Mouse (Mus musculus): ENCODE results near the gene Olfr1337. TPM values are rescaled to one million over a fixed set of nuclear protein-coding genes. Genes with fewer than 3 reads are reported as not detected.

Gene Olfr1337
- polyA plus RNA-seq (2014; fragmentation: Illumina TruSeq; extraction: RNeasy Lipid Tissue Mini Kit (QIAGEN cat#74804); ENCODE audit: low read depth, low replicate concordance), result not detected

DNA sequence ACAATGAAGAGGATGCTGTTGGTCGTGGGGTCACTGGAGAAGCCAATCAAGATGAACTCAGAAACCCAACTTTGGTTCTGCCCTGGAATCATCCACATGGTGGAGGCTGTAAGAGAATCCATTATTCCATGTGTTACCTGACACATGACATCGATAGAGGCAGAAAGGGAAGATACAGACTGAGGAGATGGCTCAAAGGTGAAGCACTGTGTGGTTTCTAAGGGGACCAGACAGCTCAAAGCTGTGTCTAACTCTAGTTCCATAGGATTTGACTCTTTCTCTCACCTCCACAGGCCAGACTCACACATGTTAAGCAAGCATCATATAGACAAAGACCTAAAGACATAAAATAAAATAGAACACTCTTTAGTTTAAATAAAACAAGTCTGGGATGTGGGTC lies at the start of gene Olfr1337:
Gene Olfr1337 (minus strand): TSS at position 101 of the 400 bp plus-strand sequence.

DNA sequence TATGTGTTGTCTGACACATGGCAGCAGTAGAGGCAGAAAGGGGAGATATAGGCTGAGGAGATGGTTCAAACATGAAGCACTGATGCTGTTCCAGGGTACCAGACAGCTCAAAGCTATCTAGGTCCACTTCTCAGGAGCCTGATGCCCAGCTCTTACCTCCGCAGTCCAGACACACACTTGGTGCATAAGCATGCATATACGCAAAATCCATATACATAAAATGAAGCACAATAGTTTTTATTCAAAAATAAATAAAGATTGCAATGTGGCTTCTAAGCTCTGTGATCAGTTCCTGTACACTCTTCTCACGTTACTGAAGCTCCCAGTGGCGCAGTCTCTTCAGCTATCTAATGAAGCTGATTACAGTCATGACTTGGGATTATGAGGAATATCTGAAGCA lies 27.5 kb upstream of the Olfr1337 start, which contains the start of gene Olfr1335:
Gene Olfr1335 (minus strand): TSS at position 101 of the 400 bp plus-strand sequence.

DNA sequence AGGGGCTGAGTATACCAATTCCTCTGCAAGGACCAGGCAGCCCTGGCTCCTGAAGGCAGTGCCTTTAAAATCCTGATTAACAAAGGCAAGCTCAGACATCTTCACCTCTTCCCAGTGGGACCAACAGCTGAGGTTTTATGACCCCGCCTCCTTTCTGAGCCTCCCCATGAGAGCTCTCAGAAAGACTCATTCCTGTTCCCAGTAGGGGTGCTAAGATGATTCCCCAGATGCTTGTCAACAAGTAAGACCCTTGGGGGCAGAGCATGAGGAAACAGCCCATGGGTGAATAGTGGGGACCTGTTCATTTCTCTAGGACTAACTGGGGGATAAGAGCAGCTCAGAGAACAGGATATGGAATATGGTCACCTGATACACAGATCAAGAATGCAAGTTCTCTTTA lies 23.7 kb downstream of the Olfr1337 start, which contains the start of gene Olfr1338:
Gene Olfr1338 (minus strand): TSS at position 101 of the 400 bp plus-strand sequence.

DNA sequence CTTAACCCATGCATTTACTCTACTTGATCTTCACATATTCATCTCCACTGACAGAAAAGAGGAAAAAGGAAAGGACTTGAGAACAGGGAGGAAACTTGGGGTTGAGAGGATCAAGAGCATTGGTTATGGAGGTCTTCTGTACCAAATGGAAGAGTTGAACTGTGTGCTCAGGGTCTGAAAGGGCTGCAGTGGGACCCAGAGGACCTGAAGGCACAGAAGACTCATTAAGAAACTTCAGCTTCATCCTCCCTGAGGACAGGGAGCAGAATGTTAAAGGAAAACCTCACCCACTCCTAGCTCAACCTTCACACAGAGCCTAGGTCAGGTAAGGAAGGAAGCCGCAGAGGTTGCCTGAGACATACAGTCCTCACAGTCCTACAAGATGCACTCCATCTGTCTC lies 50.5 kb downstream of the Olfr1337 start, which contains the start of gene Olfr1339:
Gene Olfr1339 (plus strand): TSS at position 301 of the 400 bp plus-strand sequence.

Other genes starting within 250 kb of the Olfr1337 start
- gene Tmem125, start 238.5 kb downstream of the Olfr1337 start, polyA plus RNA-seq (2014; fragmentation: Illumina TruSeq; extraction: RNeasy Lipid Tissue Mini Kit (QIAGEN cat#74804); ENCODE audit: low read depth, low replicate concordance), result 4.9 TPM
- not detected for gene Cfap57, start 161.8 kb downstream of the Olfr1337 start, polyA plus RNA-seq (2014; fragmentation: Illumina TruSeq; extraction: RNeasy Lipid Tissue Mini Kit (QIAGEN cat#74804); ENCODE audit: low read depth, low replicate concordance)
- gene Ebna1bp2, start 161.8 kb downstream of the Olfr1337 start, polyA plus RNA-seq (2014; fragmentation: Illumina TruSeq; extraction: RNeasy Lipid Tissue Mini Kit (QIAGEN cat#74804); ENCODE audit: low read depth, low replicate concordance), result 21.4 TPM
- not detected for gene Olfr62, start 123.6 kb downstream of the Olfr1337 start, polyA plus RNA-seq (2014; fragmentation: Illumina TruSeq; extraction: RNeasy Lipid Tissue Mini Kit (QIAGEN cat#74804); ENCODE audit: low read depth, low replicate concordance)
- gene Olfr1342, start 89.8 kb downstream of the Olfr1337 start, polyA plus RNA-seq (2014; fragmentation: Illumina TruSeq; extraction: RNeasy Lipid Tissue Mini Kit (QIAGEN cat#74804); ENCODE audit: low read depth, low replicate concordance), result not detected
- gene Olfr1341, start 79.1 kb downstream of the Olfr1337 start, polyA plus RNA-seq (2014; fragmentation: Illumina TruSeq; extraction: RNeasy Lipid Tissue Mini Kit (QIAGEN cat#74804); ENCODE audit: low read depth, low replicate concordance), result not detected
- not detected for gene Olfr1340, start 62.4 kb downstream of the Olfr1337 start, polyA plus RNA-seq (2014; fragmentation: Illumina TruSeq; extraction: RNeasy Lipid Tissue Mini Kit (QIAGEN cat#74804); ENCODE audit: low read depth, low replicate concordance)
- gene Olfr1339, start 50.4 kb downstream of the Olfr1337 start, polyA plus RNA-seq (2014; fragmentation: Illumina TruSeq; extraction: RNeasy Lipid Tissue Mini Kit (QIAGEN cat#74804); ENCODE audit: low read depth, low replicate concordance), result not detected
- gene Olfr1338, start 23.8 kb downstream of the Olfr1337 start, polyA plus RNA-seq (2014; fragmentation: Illumina TruSeq; extraction: RNeasy Lipid Tissue Mini Kit (QIAGEN cat#74804); ENCODE audit: low read depth, low replicate concordance), result not detected
- gene Olfr1335, start 27.4 kb upstream of the Olfr1337 start, polyA plus RNA-seq (2014; fragmentation: Illumina TruSeq; extraction: RNeasy Lipid Tissue Mini Kit (QIAGEN cat#74804); ENCODE audit: low read depth, low replicate concordance), result not detected
- gene Olfr1333, start 53.7 kb upstream of the Olfr1337 start, polyA plus RNA-seq (2014; fragmentation: Illumina TruSeq; extraction: RNeasy Lipid Tissue Mini Kit (QIAGEN cat#74804); ENCODE audit: low read depth, low replicate concordance), result not detected
- not detected for gene Olfr1331, start 82.1 kb upstream of the Olfr1337 start, polyA plus RNA-seq (2014; fragmentation: Illumina TruSeq; extraction: RNeasy Lipid Tissue Mini Kit (QIAGEN cat#74804); ENCODE audit: low read depth, low replicate concordance)
- gene Olfr1330, start 106.0 kb upstream of the Olfr1337 start, polyA plus RNA-seq (2014; fragmentation: Illumina TruSeq; extraction: RNeasy Lipid Tissue Mini Kit (QIAGEN cat#74804); ENCODE audit: low read depth, low replicate concordance), result not detected
- gene Olfr1329, start 134.9 kb upstream of the Olfr1337 start, polyA plus RNA-seq (2014; fragmentation: Illumina TruSeq; extraction: RNeasy Lipid Tissue Mini Kit (QIAGEN cat#74804); ENCODE audit: low read depth, low replicate concordance), result not detected
- gene Olfr1328, start 156.0 kb upstream of the Olfr1337 start, polyA plus RNA-seq (2014; fragmentation: Illumina TruSeq; extraction: RNeasy Lipid Tissue Mini Kit (QIAGEN cat#74804); ENCODE audit: low read depth, low replicate concordance), result not detected
- not detected for gene Lao1, start 179.0 kb upstream of the Olfr1337 start, polyA plus RNA-seq (2014; fragmentation: Illumina TruSeq; extraction: RNeasy Lipid Tissue Mini Kit (QIAGEN cat#74804); ENCODE audit: low read depth, low replicate concordance)